Mouse (Mus musculus) lung, postnatal 14 days (tissue): Measurements from ENCODE around the gene Myl6.
A peak's percentile ranks its signal among the peaks of the same experiment; 100 is the strongest.

Experiments
- DNase-seq: peaks from one replicate; pipeline ENCODE4 v3.0.0; 2021

Myl6 gene

DNA sequence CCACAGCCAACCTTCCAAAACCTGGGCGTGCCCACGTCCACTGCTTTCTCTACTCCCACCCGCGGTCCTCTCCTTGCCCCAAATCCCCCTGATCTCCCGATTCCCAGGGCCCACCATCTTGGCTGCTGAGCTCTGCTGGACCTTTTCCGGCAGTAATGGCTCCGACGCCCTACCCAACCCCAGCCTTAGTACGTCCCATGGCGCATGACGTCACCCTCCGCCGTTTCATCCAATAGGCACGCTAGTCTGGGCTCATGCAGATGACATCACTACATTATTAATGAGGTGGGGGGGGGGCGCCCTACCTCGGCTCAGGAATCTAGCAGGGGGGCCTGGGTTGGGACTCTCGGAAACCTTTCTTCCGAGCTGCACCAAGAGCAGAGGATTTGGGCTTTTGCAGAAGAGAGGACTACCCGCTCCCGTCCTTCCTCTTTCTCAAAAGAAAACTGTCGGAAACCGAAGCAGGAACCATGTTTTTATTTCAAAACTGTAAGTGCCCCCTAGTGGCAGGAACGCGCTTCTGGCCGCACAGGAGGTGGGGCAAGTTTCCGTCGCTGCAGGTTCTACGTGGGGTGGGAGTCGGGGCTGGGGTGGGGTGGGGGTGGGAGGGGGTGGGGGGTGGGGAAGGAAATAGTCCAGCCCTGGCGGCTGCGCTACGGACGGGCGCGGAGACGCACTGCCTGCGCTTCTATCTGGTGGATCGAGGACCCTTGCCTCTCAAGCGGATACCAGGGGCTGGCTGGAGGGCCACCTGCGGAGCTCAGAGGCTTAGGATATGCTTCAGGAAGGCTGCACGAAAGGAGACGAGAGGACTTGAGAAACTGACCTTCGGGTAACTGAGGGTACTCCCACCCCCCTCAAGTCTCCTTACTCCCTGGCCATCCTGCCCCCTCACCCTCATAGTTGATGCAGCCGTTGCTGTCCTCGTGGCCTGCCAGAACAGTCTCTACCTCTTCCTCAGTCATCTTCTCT is at the start of gene Myl6:
Myl6 (minus strand) TSS at position 451 of the 972 bp plus-strand sequence.
- DNase-seq: peak; percentile 99

DNA sequence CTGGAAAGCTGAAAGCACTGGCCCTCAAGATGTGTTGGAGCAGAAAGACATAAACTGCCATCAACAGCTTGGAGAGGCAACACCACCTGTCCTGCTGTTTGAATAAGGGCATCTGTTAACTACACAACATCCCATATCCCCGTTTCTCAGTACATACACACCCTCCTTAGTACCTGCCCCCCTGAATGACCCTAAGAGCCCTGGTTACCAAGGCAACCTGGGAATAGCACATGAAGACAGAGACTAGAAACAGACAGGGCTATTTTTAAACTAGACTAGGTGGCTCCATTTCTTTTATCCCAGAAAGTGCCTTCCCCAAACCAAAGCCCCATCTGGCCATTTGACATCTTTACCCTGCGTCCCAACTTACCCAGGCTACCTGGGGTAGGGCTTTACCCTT is 49.2 kb upstream of the Myl6 start:
- DNase-seq: no peak

DNA sequence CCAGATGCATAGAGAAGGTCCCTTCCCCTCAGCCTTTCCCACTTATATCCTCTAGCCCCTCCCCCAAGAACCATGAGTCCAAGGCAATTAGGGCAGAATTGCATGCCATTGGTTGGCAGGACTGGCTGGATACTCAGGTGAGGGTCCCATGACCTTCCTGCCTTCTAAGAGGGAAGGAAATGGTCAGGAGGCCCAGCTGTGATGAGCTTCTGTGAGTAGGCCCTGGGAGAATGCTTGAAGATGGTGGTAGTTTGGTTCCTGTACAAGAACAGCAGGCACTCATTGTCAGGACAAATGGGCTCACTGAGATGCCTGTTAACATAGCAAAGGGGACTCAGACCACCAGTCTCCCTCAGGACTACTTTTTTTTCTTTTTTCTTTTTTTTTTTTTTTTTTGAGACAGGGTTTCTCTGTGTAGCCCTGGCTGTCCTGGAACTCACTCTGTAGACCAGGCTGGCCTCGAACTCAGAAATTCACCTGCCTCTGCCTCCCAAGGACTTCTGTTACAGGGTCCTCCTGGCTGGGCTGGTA is 44.5 kb upstream of the Myl6 start:
- no peak for DNase-seq

DNA sequence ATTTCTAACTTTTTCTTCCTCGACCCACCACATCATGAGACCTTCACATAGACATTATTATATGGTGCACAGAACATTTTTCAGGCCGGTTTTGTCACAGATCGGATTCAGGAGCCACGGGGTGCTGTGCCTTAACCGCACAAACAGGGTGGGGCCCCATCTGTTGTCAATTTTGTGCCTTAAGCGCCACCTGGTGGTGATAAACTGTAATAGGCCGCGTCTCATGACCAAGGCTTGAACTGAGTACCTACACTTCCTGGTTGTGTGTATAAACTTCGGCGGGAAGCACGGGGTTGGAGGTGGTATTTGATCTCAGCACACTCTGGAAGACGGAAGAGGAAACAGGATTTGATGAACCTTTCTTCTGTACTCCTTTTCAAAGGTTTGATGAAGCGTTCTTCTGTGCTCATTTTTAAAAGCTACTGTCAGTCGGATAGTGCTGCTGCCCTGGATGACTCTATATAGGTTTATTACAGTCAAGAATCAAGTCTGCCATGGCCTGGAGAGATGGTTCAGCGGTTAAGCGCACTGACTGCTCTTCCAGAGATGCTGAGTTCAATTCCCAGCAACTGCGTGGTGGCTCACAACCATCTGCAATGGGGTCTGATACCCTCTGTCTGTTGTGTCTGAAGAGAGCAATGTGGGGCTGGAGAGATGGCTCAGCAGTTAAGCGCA is 42.5 kb upstream of the Myl6 start:
- DNase-seq: peak; percentile 92

DNA sequence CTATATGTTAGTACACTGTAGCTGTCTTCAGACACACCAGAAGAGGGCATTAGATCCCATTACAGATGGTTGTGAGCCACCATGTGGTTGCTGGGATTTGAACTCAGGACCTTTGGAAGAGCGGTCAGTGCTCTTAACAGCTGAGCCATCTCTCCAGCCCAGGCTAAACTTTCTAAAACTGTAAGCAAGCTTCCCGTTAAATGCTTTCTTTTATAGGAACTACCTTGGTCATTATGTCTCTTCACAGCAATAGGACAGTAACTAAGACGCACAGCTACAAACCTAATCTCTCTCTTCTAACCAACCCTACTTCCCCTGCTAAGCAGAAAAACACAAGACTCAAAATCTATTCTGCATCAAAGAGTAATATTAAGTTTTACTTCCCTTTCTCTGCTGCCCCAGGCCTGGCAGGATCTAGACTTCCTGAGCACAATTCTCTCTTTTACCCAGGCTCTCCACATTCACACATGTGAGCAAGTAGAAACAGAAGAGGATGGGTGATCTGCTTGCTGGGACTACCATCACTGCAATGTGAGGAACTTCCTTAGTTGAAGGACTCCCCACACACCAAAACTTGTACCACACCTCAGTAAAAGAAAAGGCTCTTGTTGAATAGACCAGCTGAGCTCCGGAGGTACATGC is 41.8 kb upstream of the Myl6 start:
- no peak for DNase-seq

DNA sequence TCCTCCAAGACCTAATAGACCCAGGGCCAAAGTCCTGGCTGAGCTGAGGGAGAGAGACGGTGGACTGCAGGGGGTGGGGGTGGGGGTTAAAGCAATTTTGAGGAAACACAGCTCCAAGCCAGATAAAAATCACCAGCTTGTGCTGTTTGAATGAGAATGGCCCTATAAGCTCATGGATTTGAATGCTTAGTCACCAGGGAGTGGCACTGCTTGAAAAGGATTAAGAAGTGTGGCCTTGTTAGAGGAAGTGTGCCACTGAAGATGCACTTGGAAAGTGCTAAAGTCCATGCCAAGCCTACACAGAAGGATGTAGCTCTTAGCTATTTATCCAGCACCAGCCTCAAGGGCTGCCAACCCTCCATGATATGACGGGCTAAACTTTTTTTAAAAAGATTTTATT is 41.3 kb upstream of the Myl6 start:
- no peak for DNase-seq

DNA sequence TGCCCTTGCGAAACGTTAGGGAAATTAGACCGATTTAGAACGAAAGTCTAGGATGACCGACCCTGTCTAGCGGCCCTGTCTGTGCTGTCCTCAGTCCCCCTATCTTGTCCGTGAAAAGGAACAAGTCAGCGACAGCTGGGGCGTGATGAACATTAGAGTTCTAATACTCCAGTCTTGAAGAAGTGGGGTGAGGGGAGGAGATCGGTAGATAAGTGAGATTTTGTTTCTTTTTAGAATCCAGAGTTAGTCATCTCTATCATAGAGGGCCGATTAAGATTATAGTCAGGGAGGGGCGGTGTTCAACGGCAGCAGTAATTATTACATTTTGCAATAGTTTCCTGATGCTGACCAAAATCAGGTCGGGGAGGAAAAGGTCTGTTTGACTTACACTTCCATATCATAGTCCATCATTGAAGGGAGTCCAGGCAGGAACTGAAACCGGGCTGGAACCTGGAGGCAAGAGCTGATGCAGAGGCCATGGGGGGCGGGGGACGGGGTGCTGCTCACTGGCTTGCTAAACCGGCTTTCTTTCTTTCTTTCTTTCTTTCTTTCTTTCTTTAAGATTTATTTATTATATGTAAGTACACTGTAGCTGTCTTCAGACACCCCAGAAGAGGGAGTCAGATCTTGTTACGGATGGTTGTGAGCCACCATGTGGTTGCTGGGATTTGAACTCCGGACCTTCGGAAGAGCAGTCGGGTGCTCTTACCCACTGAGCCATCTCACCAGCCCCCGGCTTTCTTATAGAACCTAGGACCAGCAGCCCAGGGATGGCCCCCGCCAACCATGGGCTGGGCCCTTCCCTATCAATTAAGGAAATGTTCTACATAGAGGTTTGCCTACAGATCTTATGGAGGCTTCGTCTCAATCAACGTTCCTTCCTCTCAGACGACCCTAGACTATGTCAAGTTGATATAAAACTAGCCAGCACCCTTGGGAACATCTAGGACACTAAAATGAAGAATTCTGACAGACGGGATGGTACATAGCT is 32.7 kb upstream of the Myl6 start:
- no peak for DNase-seq

DNA sequence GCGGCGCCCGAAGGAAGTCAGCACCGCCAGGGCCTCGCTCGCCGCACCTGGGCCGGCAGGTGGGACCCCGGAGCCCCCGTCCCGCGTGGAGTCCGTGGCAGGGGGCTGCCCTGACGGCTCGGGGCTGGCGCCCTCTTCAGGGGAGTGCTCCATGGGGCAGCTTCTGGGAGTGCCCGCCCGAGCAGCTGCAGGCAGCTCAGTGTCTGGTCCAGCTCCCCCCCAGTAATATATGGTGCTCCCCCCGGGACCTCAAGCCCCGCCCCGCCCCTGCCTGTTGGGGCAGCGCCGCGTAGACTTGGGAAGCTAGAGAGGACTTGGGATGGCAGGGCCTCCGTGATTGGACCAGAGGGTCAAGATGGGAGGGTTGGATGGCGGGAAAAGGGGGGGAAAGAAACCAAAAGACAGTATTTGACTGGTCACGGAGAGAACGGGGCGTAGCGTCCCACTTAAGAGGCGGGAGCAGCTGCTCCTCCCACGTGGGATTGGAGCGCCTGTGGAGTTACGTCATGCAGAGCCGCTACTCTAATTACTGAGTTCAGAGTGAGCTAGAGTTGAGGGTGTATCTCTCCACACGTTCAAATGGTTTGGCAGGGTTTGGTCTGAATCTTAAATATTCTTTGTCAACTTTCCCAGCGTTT is 31.8 kb upstream of the Myl6 start, which contains the start of gene Esyt1:
Esyt1 (minus strand) TSS at position 201 of the 638 bp plus-strand sequence.
- DNase-seq: peak; percentile 93

DNA sequence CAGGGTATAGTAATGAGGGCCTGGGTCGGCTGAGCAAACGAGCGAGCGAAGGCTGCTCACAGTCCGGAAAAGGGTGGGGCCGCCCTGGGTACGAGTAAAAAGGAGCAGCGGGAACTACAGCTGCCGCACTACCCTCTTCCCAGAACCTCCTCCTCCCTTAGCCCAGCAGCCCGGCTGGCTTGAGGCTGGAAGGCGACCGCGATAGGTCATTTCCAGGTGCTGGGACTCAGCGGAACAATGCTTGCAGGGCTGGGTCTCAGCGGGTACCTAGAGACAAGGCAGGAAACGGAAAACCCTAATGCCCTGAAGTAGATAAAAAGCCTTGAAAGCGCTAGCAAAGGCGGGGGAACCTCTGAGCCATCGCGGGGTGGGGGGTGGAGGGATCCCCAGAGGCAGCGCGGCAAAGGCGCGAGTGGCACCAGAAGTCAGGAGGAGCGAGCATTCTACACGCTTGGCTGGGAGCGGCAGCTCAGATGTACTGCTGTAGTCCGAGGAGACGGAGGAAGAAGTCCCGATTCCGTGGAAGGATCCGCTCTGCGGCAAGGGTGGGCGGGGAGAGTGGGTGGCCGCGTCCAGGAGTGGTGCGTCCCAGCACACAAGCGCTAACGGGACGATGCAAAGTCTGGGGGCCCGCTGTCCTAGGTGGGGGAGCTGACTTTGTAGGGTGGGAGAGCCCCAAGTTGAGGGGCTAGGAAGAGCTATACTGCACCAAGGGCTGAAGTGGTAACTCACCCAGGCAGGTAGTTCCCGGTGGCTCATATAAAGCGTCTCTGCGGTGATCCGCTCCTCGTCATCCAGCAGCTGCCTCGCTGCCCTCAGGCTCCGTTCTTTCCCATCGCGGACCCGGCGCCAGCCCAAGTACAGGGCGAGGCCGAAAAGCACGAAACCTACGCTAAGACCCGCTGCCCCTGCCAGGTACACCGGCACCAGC is 31.1 kb upstream of the Myl6 start:
- peak; percentile 62 for DNase-seq

DNA sequence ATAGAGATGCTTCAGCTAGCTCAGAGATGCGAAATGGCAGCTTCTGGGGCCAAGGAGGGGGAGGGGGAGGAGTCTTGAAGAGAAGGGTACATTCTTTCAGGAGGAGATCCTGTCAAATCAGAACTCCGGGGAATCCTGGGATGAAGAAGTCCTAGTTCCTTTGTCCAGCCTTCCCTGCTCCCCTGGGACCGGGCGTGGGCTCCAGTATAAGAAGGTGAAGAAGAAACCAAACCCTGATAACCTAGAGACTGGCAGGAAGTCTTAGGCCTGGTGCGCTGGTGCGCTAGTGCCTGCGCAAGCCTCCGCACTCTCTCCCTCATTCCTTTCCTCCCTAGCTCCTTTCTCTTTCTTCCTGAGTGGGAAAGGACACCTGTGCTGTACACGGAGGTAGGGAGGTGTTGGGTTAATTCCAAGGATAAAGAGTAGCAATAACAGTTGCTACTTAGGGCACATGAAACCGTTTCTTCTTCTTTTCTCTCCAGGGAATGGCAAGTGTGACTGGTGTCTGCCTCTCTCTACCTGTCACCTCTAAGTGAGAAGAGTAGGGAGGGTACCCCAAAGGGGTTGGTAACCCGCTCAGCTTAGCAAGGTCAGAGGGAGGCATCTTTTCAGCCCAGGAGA is 30.3 kb upstream of the Myl6 start:
- peak; percentile 24 for DNase-seq

DNA sequence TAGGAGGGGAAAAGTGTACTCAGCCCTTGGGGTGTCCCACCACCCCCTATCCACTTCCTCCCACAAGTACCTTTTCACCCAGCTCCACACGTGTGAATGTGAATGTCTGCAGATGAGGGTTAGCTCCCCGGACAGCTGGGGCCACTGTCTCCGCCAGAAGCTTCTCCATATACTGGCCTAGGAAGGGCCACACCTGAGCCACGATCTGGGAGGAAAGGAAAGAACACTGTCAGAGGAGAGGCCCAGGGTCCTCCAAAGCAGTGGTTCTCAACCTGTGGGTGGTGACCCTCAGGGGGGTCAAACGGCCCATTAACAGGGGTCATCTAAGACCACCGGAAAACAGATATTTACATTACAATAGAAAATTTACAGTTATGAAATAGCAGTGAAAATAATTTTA is 28.4 kb upstream of the Myl6 start:
- DNase-seq: no peak

DNA sequence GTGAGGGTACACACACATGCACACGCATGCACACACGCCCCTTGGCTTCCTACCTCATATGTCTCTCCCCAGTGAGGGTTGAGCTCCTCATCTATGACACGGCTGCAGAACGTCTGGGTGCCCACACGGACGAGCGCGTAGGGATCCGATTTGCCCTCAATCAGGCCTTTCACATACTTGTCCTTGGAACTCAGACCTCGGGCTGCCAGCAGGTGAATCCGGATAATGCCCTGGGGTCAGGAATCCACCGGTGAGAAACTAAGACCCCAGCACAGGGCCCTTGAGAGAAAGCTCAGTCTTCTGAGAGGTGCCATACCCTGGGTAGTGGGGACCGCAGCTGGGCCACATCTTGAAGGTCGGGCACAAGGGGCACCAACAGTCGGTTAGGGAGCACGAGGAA is 26.6 kb upstream of the Myl6 start:
- no peak for DNase-seq

DNA sequence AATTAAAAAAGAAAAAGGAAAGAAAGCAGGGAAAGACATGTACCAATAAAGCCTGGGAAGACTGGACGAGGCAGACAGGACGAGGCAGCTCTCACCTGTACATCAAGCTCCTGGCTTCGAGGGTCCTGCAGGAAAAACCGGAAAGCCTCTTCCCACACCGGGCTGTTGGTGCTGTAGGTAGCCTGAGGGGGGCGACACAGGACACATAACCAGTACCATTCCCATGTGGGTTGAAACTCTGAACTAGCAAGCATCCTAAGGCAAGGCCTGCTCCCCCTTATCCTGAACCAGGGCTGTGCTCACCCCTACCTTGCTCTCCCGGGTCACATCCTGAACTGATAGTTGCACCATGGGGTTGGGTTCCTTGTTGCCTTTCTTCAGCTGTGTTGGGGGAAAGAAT is 24.9 kb upstream of the Myl6 start:
- DNase-seq: peak; percentile 58

DNA sequence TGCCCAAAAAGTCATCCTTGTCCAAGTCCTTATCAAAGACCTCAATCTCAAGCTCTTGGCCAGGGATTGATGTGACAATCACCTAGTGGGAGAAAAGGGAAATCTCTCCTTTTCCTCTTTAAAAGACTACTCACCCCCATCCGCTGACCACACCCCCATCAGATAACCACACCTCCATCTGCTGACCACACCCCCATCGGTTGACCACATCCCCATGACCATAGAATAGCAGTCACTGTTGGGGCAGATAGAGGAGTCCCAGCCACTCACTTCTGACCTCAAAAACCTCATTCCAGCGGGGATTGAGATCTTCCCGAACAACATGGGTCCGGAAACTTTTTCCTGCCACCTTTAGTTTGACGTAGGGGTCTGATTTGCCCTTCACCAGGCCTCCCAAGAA is 22.7 kb upstream of the Myl6 start:
- DNase-seq: no peak

DNA sequence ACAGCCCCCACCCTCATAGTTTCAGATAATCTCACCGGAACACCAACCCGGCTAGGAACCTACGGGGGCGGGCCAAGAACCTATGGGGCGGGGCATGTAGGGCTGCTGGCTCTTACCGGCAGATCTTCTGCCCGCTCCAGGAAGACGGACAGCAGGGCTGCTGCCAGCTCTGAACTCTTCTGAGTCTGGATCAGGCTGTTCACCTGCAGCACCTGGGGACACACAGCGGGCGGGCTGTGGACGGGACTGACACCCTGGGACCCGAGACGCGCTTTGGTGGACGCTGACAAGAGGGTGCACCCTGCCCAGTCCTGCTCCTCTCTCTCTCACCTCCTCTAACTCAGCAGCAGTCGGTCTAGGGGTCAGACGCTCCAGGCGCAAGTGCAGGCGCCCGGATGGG is 22.1 kb upstream of the Myl6 start:
- no peak for DNase-seq

DNA sequence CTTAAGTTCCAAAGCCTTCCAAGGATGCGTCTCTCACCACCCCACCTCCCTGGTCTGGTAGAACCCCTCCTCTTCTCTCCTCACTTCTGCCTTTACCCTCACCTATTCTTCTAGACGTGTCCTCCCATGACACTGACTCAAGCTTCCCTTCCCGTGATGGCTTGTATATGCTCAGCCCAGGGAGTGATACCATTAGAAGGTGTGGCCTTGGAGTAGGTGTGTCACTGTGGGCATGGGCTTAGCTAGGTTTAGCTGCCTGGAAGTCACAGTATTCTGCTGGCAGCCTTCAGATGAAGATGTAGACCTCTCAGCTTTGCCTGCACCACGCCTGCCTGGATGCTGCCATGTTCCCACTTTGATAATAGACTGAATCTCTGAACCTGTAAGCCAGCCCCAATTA is 21.1 kb upstream of the Myl6 start:
- no peak for DNase-seq

DNA sequence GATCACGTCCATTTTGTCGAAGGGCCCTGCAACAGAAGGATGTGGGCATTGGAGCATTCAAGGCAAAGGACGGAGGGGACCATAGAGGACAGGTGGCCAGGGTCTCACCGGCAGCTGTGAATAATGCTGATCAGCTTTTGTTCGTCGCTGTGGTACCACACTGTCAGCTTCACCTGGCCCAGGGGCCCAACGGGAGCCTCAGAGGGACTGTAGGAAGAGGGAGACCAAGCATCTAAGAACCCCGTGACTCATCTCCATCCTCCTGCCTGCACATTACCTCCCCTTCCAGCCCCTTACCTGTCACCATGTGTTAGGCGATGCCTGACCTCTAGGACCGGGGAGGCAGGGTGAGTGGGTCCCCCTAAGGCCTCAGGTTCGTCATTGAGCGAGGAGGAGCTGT is 17.8 kb upstream of the Myl6 start:
- no peak for DNase-seq

DNA sequence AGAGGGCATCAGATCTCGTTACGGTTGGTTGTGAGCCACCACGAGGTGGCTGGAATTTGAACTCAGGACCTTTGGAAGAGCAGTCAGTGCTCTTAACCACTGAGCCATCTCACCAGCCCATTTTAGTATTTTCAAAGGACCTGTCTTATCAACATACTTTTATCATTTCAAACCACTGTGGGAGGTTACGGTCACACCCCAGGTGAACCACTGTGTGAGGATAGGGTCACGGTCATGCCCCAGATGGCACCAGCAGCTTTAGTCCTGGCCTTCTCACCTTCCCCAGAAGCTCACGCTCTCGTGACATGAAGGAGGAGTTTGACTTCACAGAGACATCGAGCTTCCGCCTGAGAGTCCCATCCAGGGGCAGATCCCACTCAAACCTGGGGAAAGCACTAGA is 17.2 kb upstream of the Myl6 start:
- DNase-seq: no peak

DNA sequence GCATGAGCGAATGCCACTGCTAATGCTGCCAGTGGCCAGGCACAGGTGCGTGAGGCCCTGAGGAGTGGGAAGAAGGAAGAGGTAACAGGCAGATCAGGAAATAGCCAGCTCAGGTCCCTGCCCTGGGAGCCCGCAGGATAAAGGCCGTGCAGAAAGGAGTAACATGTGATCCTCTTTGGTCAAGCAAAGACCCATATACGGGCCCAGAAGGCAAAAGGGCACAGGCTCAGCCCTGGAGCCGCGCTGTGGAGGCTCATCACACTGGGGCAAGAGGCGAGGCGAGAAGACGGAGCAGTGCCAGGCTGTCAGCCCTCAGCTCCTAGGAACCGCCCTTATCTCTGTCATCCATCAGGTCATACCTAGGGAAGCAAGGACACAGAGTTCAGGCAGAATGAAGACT is 16.4 kb upstream of the Myl6 start:
- no peak for DNase-seq

DNA sequence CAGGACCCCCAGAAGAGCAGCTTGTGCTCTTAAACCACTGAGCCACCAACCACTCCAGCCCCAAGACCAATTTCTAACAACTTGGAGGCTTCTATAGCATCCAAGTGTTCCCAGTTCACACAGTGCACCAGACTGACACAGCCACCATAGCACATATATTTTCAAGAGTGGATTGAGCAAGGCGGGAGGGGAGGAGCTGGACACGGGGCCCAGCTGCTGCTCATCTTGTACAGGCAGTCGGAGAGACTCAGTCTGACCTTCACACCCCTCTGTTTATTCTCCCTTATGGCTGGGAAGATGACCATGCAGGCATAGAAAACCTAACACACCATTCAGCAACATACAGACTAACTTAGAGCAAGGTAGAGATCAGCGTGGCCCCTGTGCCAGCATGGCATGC is 15.9 kb upstream of the Myl6 start:
- DNase-seq: no peak
